Mouse (Mus musculus): Measurements from ENCODE around the gene D6Wsu163e. TPM values are rescaled to one million over a fixed set of nuclear protein-coding genes. Genes with fewer than 3 reads are reported as not detected.
A peak's percentile ranks its signal among the peaks of the same experiment; 100 is the strongest.

Gene D6Wsu163e
- total and polyA plus RNA-seq, 3 experiments: 3.8 to 11.3 (median 11.0) TPM

GRCm38 (mm10) chr6:126966241-126967026 lies 26.7 kb downstream of the D6Wsu163e start:
- TF ChIP-seq EP300 (IDR thresholded peaks at IDR 0.05; ENCODE audit: insufficient read depth, low read depth, low read length) (no peak), CTCF (IDR thresholded peaks at IDR 0.05) (no peak), POLR2A (IDR thresholded peaks at IDR 0.05; ENCODE audit: insufficient read depth, low read depth, low read length) (no peak)
- 34% methylated on average over 14 of the region's 14 CpGs for WGBS
- H3K27me3 ChIP-seq (ENCODE audit: control insufficient read depth, insufficient read depth, low read length): no peaks in the 10 kb centered on the region
- peaks cover 5% of the 10 kb centered on the region; the same call in 1 of the 2 replicates for H3K4me1 ChIP-seq (ENCODE audit: control insufficient read depth, insufficient read depth, low read length)
- DNase-seq: peak in 1 of 2 experiments; percentile 11
- intact Hi-C loops (cut with DNase I): no loop called here
- H3K4me3 ChIP-seq: no peak overlapping the region
- H3K9ac ChIP-seq (ENCODE audit: low read depth, low read length): no peak overlapping the region
- H3K27ac ChIP-seq: peak overlapping the region; percentile 47
- peaks cover 9% of the 10 kb centered on the region for H3K36me3 ChIP-seq (ENCODE audit: control insufficient read depth, insufficient read depth, low read length)
- H3K79me2 ChIP-seq (replicated peaks; ENCODE audit: control insufficient read depth, insufficient read depth, low read length): no peaks in the 10 kb centered on the region

GRCm38 (mm10) chr6:126981539-126982234 lies 41.9 kb downstream of the D6Wsu163e start:
- peak in 1 of 2 experiments; percentile 39 for DNase-seq
- peak overlapping the region; percentile 10 for H3K27ac ChIP-seq

GRCm38 (mm10) chr6:126993676-126994075 lies 53.9 kb downstream of the D6Wsu163e start:
- Histone ChIP-seq H3K9ac (ENCODE audit: low read depth, low read length) (no peak overlapping the region), H3K79me2 (replicated peaks; ENCODE audit: control insufficient read depth, insufficient read depth, low read length) (no peaks in the 10 kb centered on the region), H3K4me3 (no peak overlapping the region), H3K4me1 (ENCODE audit: control insufficient read depth, insufficient read depth, low read length) (no peaks in the 10 kb centered on the region; the same call in 1 of the 2 replicates), H3K27ac (no peak overlapping the region), H3K27me3 (ENCODE audit: control insufficient read depth, insufficient read depth, low read length) (no peaks in the 10 kb centered on the region), H3K36me3 (ENCODE audit: control insufficient read depth, insufficient read depth, low read length) (no peaks in the 10 kb centered on the region)
- intact Hi-C loops (cut with DNase I): no loop called here
- WGBS: 75% methylated on average over 2 of the region's 2 CpGs
- TF ChIP-seq POLR2A (IDR thresholded peaks at IDR 0.05; ENCODE audit: insufficient read depth, low read depth, low read length) (no peak), CTCF (IDR thresholded peaks at IDR 0.05) (no peak), EP300 (IDR thresholded peaks at IDR 0.05; ENCODE audit: insufficient read depth, low read depth, low read length) (no peak)
- no peak for DNase-seq

More at GRCm38 (mm10) chr6:126981539-126982234, 41.9 kb downstream of the D6Wsu163e start:
- intact Hi-C loops (cut with DNase I): loop anchor here (2.0 kb wide), 1 partner anchor 43 kb away; no protein-coding TSS in a partner anchor
- Histone ChIP-seq H3K9ac (ENCODE audit: low read depth, low read length) (no peak overlapping the region), H3K4me3 (no peak overlapping the region), H3K79me2 (replicated peaks; ENCODE audit: control insufficient read depth, insufficient read depth, low read length) (no peaks in the 10 kb centered on the region), H3K4me1 (ENCODE audit: control insufficient read depth, insufficient read depth, low read length) (peaks cover 5% of the 10 kb centered on the region), H3K36me3 (ENCODE audit: control insufficient read depth, insufficient read depth, low read length) (no peaks in the 10 kb centered on the region), H3K27me3 (ENCODE audit: control insufficient read depth, insufficient read depth, low read length) (no peaks in the 10 kb centered on the region)
- no peak for TF ChIP-seq CTCF (IDR thresholded peaks at IDR 0.05)
- no peak for TF ChIP-seq POLR2A (IDR thresholded peaks at IDR 0.05; ENCODE audit: insufficient read depth, low read depth, low read length)
- no peak for TF ChIP-seq EP300 (IDR thresholded peaks at IDR 0.05; ENCODE audit: insufficient read depth, low read depth, low read length)
- 9% methylated on average over 5 of the region's 5 CpGs for WGBS

- TF ChIP-seq CTCF (IDR thresholded peaks at IDR 0.05) (no peak), EP300 (IDR thresholded peaks at IDR 0.05; ENCODE audit: insufficient read depth, low read depth, low read length) (no peak), POLR2A (IDR thresholded peaks at IDR 0.05; ENCODE audit: insufficient read depth, low read depth, low read length) (no peak)
- intact Hi-C loops (cut with DNase I): no loop called here
- Histone ChIP-seq H3K79me2 (replicated peaks; ENCODE audit: control insufficient read depth, insufficient read depth, low read length) (no peaks in the 10 kb centered on the region), H3K4me1 (ENCODE audit: control insufficient read depth, insufficient read depth, low read length) (no peaks in the 10 kb centered on the region; the same call in 1 of the 2 replicates), H3K4me3 (no peak overlapping the region), H3K27ac (no peak overlapping the region), H3K27me3 (ENCODE audit: control insufficient read depth, insufficient read depth, low read length) (no peaks in the 10 kb centered on the region), H3K36me3 (ENCODE audit: control insufficient read depth, insufficient read depth, low read length) (no peaks in the 10 kb centered on the region), H3K9ac (ENCODE audit: low read depth, low read length) (no peak overlapping the region)
- WGBS: 26% methylated on average over 3 of the region's 3 CpGs
- no peak for DNase-seq
These were observed 55.7 kb downstream of the D6Wsu163e start for GRCm38 (mm10) chr6:126995494-126995893.

- intact Hi-C loops (cut with DNase I): no loop called here
- peak in 1 of 2 experiments; percentile 20 for DNase-seq
- H3K79me2 ChIP-seq (replicated peaks; ENCODE audit: control insufficient read depth, insufficient read depth, low read length): no peaks in the 10 kb centered on the region
- no peaks in the 10 kb centered on the region for H3K27me3 ChIP-seq (ENCODE audit: control insufficient read depth, insufficient read depth, low read length)
- H3K36me3 ChIP-seq (ENCODE audit: control insufficient read depth, insufficient read depth, low read length): no peaks in the 10 kb centered on the region
- H3K9ac ChIP-seq (ENCODE audit: low read depth, low read length): no peak overlapping the region
- no peak for TF ChIP-seq CTCF (IDR thresholded peaks at IDR 0.05)
- TF ChIP-seq POLR2A (IDR thresholded peaks at IDR 0.05; ENCODE audit: insufficient read depth, low read depth, low read length): no peak
- no peak for TF ChIP-seq EP300 (IDR thresholded peaks at IDR 0.05; ENCODE audit: insufficient read depth, low read depth, low read length)
- no peak overlapping the region for H3K4me3 ChIP-seq
- no peak overlapping the region for H3K27ac ChIP-seq
- H3K4me1 ChIP-seq (ENCODE audit: control insufficient read depth, insufficient read depth, low read length): no peaks in the 10 kb centered on the region; the same call in 1 of the 2 replicates
- 41% methylated on average over 5 of the region's 5 CpGs for WGBS
These were observed 56.6 kb downstream of the D6Wsu163e start for GRCm38 (mm10) chr6:126996399-126996798.

Data from heart, adult 2 months (tissue).